Mouse (Mus musculus): Measurements from ENCODE around the gene Fermt3. TPM values are rescaled to one million over a fixed set of nuclear protein-coding genes. Genes with fewer than 3 reads are reported as not detected.
"Not testable (repeated sequence)": the region's sequence is repeated elsewhere in the genome, so short reads cannot be mapped to it uniquely, and the experiment has no call there.

Fermt3 gene
- total RNA-seq, 2 experiments from 2014 or later: 4.0 to 4.5 TPM

- DNase-seq (ENCODE audit: low spot score in 2 of 2): peak; percentile 94
These were observed 27.0 kb downstream of the Fermt3 start, which contains the start of gene Dnajc4 for GRCm38 (mm10) chr19:6992011-6992858. Dnajc4 (minus strand) TSS chr19:6992572.

- DNase-seq (ENCODE audit: low spot score in 2 of 2): not testable (repeated sequence)
These were observed 28.1 kb downstream of the Fermt3 start for GRCm38 (mm10) chr19:6991166-6991565.

DNA sequence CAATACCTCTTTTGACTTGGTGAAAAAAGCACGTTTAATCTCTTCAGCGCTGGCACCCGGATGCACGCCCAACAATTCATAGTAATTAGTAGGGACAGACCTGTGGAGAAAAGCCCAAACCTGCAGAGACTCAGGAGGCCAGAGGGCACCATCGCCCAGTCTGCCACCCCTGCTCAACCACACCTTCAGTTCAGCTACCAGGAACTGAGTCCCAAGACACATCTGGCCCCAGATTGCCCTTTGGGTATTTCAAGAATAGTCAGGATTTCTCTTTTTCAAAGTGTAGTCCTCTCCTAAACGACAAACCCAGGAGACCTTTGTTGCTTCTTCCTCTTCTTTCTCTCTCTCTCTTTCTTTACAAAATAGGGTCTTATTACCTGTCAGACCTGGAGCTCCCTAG, 28.6 kb downstream of the Fermt3 start:
- DNase-seq (ENCODE audit: low spot score in 2 of 2): no peak

GRCm38 (mm10) chr19:6989251-6989650, 30.0 kb downstream of the Fermt3 start:
- no peak for DNase-seq (ENCODE audit: low spot score in 2 of 2)

DNA sequence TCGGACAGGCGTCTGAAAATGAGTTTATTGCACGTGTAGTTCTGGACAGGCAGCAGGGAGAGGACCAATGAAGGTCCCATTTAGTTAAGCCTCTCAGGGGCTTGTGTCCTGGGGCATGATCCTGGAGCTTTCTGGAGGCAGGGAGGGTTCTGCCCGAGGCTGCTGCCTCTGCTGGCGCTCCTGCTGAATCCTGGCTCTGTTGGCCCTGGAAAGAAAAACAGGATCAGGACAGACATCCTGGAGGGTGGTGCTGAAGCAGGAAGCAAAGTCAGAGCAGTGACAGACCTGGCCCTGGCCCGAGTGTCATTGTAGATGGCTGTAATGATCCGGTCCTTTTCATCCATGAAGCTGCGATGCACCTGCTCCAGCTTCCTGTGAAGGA, 31.4 kb downstream of the Fermt3 start:
- no peak for DNase-seq (ENCODE audit: low spot score in 2 of 2)

- peak; percentile 50 to 67 for DNase-seq (ENCODE audit: low spot score in 2 of 2)
These were observed 32.0 kb downstream of the Fermt3 start, which contains the start of gene Vegfb for GRCm38 (mm10) chr19:6987061-6987903. Vegfb (minus strand) TSS chr19:6987651.

- no peak for DNase-seq (ENCODE audit: low spot score in 2 of 2)
These were observed 33.1 kb downstream of the Fermt3 start for GRCm38 (mm10) chr19:6985951-6986708.

GRCm38 (mm10) chr19:6985300-6985699, 34.0 kb downstream of the Fermt3 start:
- DNase-seq (ENCODE audit: low spot score in 2 of 2): no peak

- no peak for DNase-seq (ENCODE audit: low spot score in 2 of 2)
These were observed 35.6 kb downstream of the Fermt3 start for GRCm38 (mm10) chr19:6983621-6984020.

- DNase-seq (ENCODE audit: low spot score in 2 of 2): no peak
These were observed 37.8 kb downstream of the Fermt3 start for GRCm38 (mm10) chr19:6981465-6981864.

- DNase-seq (ENCODE audit: low spot score in 2 of 2): peak; percentile 98 to 99
These were observed 38.7 kb downstream of the Fermt3 start, which contains the start of gene Fkbp2 for GRCm38 (mm10) chr19:6980381-6981093. Fkbp2 (minus strand) TSS chr19:6980501.

DNA sequence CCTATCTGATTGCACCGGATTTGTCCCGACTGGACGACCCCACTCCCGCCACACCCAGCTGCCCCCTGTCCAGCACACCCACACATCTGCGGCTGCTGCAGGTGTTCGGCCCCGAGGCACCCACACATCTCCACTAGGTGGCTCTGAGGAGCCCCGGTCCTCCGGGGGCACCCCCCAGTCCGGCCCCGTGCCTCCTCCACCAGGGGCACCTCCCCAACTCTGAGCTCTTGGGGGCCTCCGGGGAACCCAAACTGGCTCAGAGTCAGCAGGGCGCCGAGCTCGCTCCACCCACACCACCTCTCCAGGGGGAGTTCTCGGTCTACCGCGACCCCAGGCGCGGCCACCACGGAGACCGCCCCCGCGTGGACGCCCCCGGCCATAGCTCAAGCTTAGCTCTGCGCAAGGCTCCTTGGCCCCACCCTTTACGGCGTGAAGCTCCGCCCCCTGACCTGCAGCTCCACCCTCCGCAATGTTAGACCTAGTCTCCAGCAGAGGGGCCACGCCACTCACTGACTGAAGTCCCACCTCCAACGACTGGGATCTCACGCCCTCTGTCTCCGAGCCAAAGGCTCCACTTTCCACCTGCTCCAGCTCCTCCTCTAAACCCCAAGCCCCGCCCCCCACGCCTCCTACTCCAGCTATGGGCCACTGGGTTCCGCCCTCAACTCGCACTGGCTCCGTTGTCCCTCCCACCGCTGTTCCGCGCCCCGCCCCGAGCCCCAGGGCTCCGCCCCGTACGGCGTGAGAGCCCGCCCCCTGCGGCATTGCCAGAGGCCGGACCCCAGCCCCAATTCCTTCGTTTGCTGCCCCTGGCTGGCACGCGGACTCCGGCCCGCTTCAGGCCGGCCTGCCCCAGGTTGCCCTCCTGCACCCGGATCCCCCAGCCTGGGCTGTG, 39.5 kb downstream of the Fermt3 start:
- DNase-seq (ENCODE audit: low spot score in 2 of 2): peak; percentile 99

DNA sequence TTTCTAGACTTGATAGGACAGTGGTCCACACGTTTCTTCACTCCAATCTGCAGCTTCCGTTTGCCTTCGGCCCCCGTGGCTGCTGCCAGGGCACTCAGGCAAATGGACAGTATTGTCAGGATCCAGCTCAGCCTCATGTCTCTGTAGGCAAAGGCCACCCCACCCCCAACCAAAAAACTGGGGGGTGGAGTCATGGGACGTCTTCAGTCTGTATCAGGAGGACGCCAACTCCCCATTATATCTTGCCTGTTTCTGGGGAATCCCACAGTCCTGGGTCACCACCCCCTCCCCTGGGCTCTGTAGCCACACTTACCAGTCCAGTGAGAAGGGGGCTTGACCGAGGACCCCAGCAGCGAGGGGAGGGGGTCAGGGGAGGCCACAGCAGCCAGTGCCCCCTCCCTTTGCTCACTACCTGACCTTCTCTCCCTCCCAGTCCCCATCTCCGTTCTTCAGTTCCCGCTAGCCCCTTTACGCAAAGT, 40.2 kb downstream of the Fermt3 start:
- DNase-seq (ENCODE audit: low spot score in 2 of 2): peak; percentile 37 to 55

- no peak for DNase-seq (ENCODE audit: low spot score in 2 of 2)
These were observed 40.7 kb downstream of the Fermt3 start for GRCm38 (mm10) chr19:6978639-6978974.

- no peak for DNase-seq (ENCODE audit: low spot score in 2 of 2)
These were observed 41.3 kb downstream of the Fermt3 start for GRCm38 (mm10) chr19:6977759-6978638.

DNA sequence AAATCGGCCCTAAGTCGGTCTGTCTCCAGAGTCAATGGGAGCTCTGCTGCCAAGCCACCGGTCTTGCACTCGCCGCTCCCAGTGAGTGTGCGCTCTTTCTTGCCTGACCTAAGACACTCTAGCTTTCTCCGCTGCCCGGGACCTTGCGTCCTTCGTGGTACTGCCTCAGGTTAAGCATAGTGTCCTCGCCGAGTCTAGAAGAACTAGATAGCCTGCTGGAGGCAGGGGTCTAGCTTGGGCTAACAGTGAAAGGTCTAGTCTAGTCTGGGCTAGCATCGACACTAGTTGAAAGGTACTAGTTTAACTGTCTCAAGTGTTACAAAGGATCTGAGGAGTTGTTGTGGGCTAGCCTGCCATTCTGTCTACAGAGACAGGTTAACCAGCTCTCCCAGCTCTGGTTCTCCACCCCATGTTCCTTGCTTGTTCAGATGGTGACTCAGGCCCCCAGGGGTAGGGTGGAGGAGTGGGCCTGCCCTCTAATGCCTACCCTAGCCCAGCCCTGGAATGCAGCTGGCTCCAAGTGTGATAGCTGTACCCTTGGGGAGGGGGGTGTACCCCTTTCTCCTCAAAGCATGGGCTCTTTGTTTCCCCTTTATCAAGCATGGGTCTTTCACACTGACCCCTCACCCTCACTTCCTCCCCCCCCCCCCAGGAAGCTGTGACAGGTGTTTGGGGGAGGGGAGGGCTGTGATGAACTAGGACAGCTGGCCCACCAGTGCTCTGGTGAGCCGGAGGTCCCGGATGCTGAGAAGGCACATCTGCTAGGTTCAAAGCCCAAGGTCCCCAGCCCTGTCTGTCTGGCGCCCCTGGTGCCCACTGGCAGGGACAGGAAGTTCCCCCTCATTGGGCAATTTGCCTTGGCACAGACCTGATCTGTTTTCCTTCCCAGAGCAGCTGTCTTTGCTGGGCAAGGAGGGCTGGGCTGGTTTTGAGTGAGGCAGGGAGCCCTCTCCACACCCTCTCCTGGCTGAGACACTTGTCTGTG, 43.4 kb downstream of the Fermt3 start, which contains the start of gene Plcb3:
Plcb3 (minus strand) TSS at position 934 of the 985 bp plus-strand sequence.
- DNase-seq (ENCODE audit: low spot score in 2 of 2): peak; percentile 37 to 41
